Mouse (Mus musculus) ES-E14 (cell line): ENCODE measurements around the gene Tet1.

Experiments used
- CHD2 ChIP-seq: IDR thresholded peaks from 2 replicates; pipeline ENCODE4 v1.6.1; 2014; ENCODE audit warnings: mild to moderate bottlenecking, low read depth, low read length, inconsistent platforms
- HCFC1 ChIP-seq: IDR thresholded peaks from 2 replicates; pipeline ENCODE4 v1.6.1; 2012; ENCODE audit warnings: low read length, inconsistent platforms, borderline replicate concordance; ENCODE audit not compliant: insufficient read depth
- ZNF384 ChIP-seq: IDR thresholded peaks from 2 replicates; pipeline ENCODE4 v1.6.1; 2012; ENCODE audit warnings: low read depth, low read length, inconsistent platforms

- TF ChIP-seq ZNF384: no peak
- no peak for TF ChIP-seq HCFC1
- no peak for TF ChIP-seq CHD2
Observed at GRCm38 (mm10) chr10:62901826-62902225, 7.0 kb downstream of the Tet1 start.
